Mouse (Mus musculus): ENCODE results near the gene Tom1l1. TPM values are rescaled to one million over a fixed set of nuclear protein-coding genes. Genes with fewer than 3 reads are reported as not detected.
A peak's percentile ranks its signal among the peaks of the same experiment; 100 is the strongest.

The Tom1l1 gene
- polyA plus RNA-seq, 1 experiment from 2014 or later, result 24.2 TPM

GRCm38 (mm10) chr11:90690361-90690760 lies 2.2 kb upstream of the Tom1l1 start:
- Histone ChIP-seq H3K4me3 (no peak overlapping the region), H3K36me3 (no peaks in the 10 kb centered on the region), H3K9ac (no peak overlapping the region), H3K27me3 (no peaks in the 10 kb centered on the region), H3K9me3 (no peaks in the 10 kb centered on the region), H3K27ac (no peak overlapping the region), H3K4me2 (replicated peaks) (no peak overlapping the region), H3K4me1 (peaks cover 9% of the 10 kb centered on the region; the same call in 1 of the 2 replicates)
- WGBS, result 55% methylated on average over 6 of the region's 6 CpGs
- ATAC-seq (ENCODE audit: insufficient number of reproducible peaks, insufficient read depth, low FRiP score, low TSS enrichment), result no peak

GRCm38 (mm10) chr11:90687040-90687439 lies 1.1 kb downstream of the Tom1l1 start:
- H3K27me3 ChIP-seq, result no peaks in the 10 kb centered on the region
- H3K36me3 ChIP-seq, result no peaks in the 10 kb centered on the region
- no peaks in the 10 kb centered on the region for H3K9me3 ChIP-seq
- peak overlapping the region; percentile 48 for H3K9ac ChIP-seq
- peaks cover 9% of the 10 kb centered on the region; the same call in 1 of the 2 replicates for H3K4me1 ChIP-seq
- under 1% methylated on average over 17 of the region's 17 CpGs for WGBS
- H3K4me2 ChIP-seq (replicated peaks), result peak overlapping the region; percentile 89
- peak; percentile 37; the same call in 1 of the 2 replicates for ATAC-seq (ENCODE audit: insufficient number of reproducible peaks, insufficient read depth, low FRiP score, low TSS enrichment)
- peak overlapping the region; percentile 62 for H3K4me3 ChIP-seq
- no peak overlapping the region for H3K27ac ChIP-seq

GRCm38 (mm10) chr11:90686287-90687025 lies 1.7 kb downstream of the Tom1l1 start:
- Histone ChIP-seq H3K4me2 (replicated peaks) (peak overlapping the region; percentile 89), H3K36me3 (no peaks in the 10 kb centered on the region), H3K4me3 (peak overlapping the region; percentile 62), H3K9ac (peak overlapping the region; percentile 48; the same call in 1 of the 2 replicates), H3K27ac (no peak overlapping the region), H3K27me3 (no peaks in the 10 kb centered on the region), H3K9me3 (no peaks in the 10 kb centered on the region), H3K4me1 (peaks cover 9% of the 10 kb centered on the region; the same call in 1 of the 2 replicates)
- no peak for ATAC-seq (ENCODE audit: insufficient number of reproducible peaks, insufficient read depth, low FRiP score, low TSS enrichment)
- WGBS, result 71% methylated on average over 13 of the region's 13 CpGs

GRCm38 (mm10) chr11:90685196-90685595 lies 3.0 kb downstream of the Tom1l1 start:
- no peaks in the 10 kb centered on the region for H3K36me3 ChIP-seq
- H3K4me1 ChIP-seq, result peaks cover 9% of the 10 kb centered on the region; the same call in 1 of the 2 replicates
- no peaks in the 10 kb centered on the region for H3K9me3 ChIP-seq
- H3K27me3 ChIP-seq, result no peaks in the 10 kb centered on the region
- H3K27ac ChIP-seq, result no peak overlapping the region
- H3K9ac ChIP-seq, result no peak overlapping the region
- ATAC-seq (ENCODE audit: insufficient number of reproducible peaks, insufficient read depth, low FRiP score, low TSS enrichment), result no peak
- 73% methylated on average over 6 of the region's 6 CpGs for WGBS
- no peak overlapping the region for H3K4me3 ChIP-seq
- no peak overlapping the region for H3K4me2 ChIP-seq (replicated peaks)

GRCm38 (mm10) chr11:90684765-90685164 lies 3.4 kb downstream of the Tom1l1 start:
- H3K4me3 ChIP-seq, result no peak overlapping the region
- no peaks in the 10 kb centered on the region for H3K36me3 ChIP-seq
- H3K27me3 ChIP-seq, result no peaks in the 10 kb centered on the region
- H3K4me2 ChIP-seq (replicated peaks), result no peak overlapping the region
- no peak for ATAC-seq (ENCODE audit: insufficient number of reproducible peaks, insufficient read depth, low FRiP score, low TSS enrichment)
- H3K27ac ChIP-seq, result 0 out of 2 replicates have a peak overlapping the region, but pooled peaks have one; percentile 6
- no peaks in the 10 kb centered on the region for H3K9me3 ChIP-seq
- H3K4me1 ChIP-seq, result peaks cover 9% of the 10 kb centered on the region; the same call in 1 of the 2 replicates
- H3K9ac ChIP-seq, result no peak overlapping the region
- WGBS, result 42% methylated on average over 6 of the region's 6 CpGs

- H3K9ac ChIP-seq, result no peak overlapping the region
- no peaks in the 10 kb centered on the region for H3K36me3 ChIP-seq
- no peak for ATAC-seq (ENCODE audit: insufficient number of reproducible peaks, insufficient read depth, low FRiP score, low TSS enrichment)
- no peaks in the 10 kb centered on the region for H3K9me3 ChIP-seq
- H3K4me1 ChIP-seq, result no peaks in the 10 kb centered on the region
- H3K27ac ChIP-seq, result no peak overlapping the region
- no peak overlapping the region for H3K4me2 ChIP-seq (replicated peaks)
- H3K27me3 ChIP-seq, result no peaks in the 10 kb centered on the region
- H3K4me3 ChIP-seq, result no peak overlapping the region
Measured at GRCm38 (mm10) chr11:90681171-90681570, 7.0 kb downstream of the Tom1l1 start.

- no peak overlapping the region for H3K4me2 ChIP-seq (replicated peaks)
- 85% methylated on average over 5 of the region's 5 CpGs for WGBS
- H3K4me1 ChIP-seq, result no peaks in the 10 kb centered on the region
- ATAC-seq (ENCODE audit: insufficient number of reproducible peaks, insufficient read depth, low FRiP score, low TSS enrichment), result no peak
- no peaks in the 10 kb centered on the region for H3K27me3 ChIP-seq
- H3K4me3 ChIP-seq, result no peak overlapping the region
- H3K36me3 ChIP-seq, result no peaks in the 10 kb centered on the region
- H3K9me3 ChIP-seq, result no peaks in the 10 kb centered on the region
- H3K9ac ChIP-seq, result no peak overlapping the region
- no peak overlapping the region for H3K27ac ChIP-seq
Measured at GRCm38 (mm10) chr11:90678582-90678981, 9.6 kb downstream of the Tom1l1 start.

GRCm38 (mm10) chr11:90677771-90678288 lies 10.3 kb downstream of the Tom1l1 start:
- no peak for ATAC-seq (ENCODE audit: insufficient number of reproducible peaks, insufficient read depth, low FRiP score, low TSS enrichment)
- 85% methylated on average over 8 of the region's 8 CpGs for WGBS
- H3K4me2 ChIP-seq (replicated peaks), result no peak overlapping the region

GRCm38 (mm10) chr11:90677027-90677426 lies 11.1 kb downstream of the Tom1l1 start:
- no peaks in the 10 kb centered on the region for H3K4me1 ChIP-seq
- no peak overlapping the region for H3K4me2 ChIP-seq (replicated peaks)
- H3K4me3 ChIP-seq, result no peak overlapping the region
- no peaks in the 10 kb centered on the region; the same call in 1 of the 2 replicates for H3K36me3 ChIP-seq
- ATAC-seq (ENCODE audit: insufficient number of reproducible peaks, insufficient read depth, low FRiP score, low TSS enrichment), result no peak
- no peak overlapping the region for H3K9ac ChIP-seq
- 89% methylated on average over 7 of the region's 7 CpGs for WGBS
- H3K27ac ChIP-seq, result no peak overlapping the region
- H3K27me3 ChIP-seq, result no peaks in the 10 kb centered on the region
- H3K9me3 ChIP-seq, result no peaks in the 10 kb centered on the region

More at GRCm38 (mm10) chr11:90677771-90678288, 10.3 kb downstream of the Tom1l1 start:
- Histone ChIP-seq H3K9me3 (no peaks in the 10 kb centered on the region), H3K27me3 (no peaks in the 10 kb centered on the region), H3K4me3 (no peak overlapping the region), H3K4me1 (no peaks in the 10 kb centered on the region), H3K9ac (no peak overlapping the region), H3K36me3 (no peaks in the 10 kb centered on the region), H3K27ac (no peak overlapping the region)

- Histone ChIP-seq H3K36me3 (no peaks in the 10 kb centered on the region; the same call in 1 of the 2 replicates), H3K4me1 (no peaks in the 10 kb centered on the region), H3K27ac (no peak overlapping the region), H3K4me3 (no peak overlapping the region), H3K9me3 (no peaks in the 10 kb centered on the region), H3K4me2 (replicated peaks) (no peak overlapping the region), H3K27me3 (no peaks in the 10 kb centered on the region), H3K9ac (no peak overlapping the region)
- WGBS, result 81% methylated on average over 5 of the region's 5 CpGs
- ATAC-seq (ENCODE audit: insufficient number of reproducible peaks, insufficient read depth, low FRiP score, low TSS enrichment), result no peak
Measured at GRCm38 (mm10) chr11:90675479-90676110, 12.6 kb downstream of the Tom1l1 start.

- ATAC-seq (ENCODE audit: insufficient number of reproducible peaks, insufficient read depth, low FRiP score, low TSS enrichment), result no peak
- Histone ChIP-seq H3K27ac (no peak overlapping the region), H3K36me3 (no peaks in the 10 kb centered on the region; the same call in 1 of the 2 replicates), H3K9ac (no peak overlapping the region), H3K9me3 (no peaks in the 10 kb centered on the region), H3K4me3 (no peak overlapping the region), H3K27me3 (no peaks in the 10 kb centered on the region), H3K4me2 (replicated peaks) (no peak overlapping the region), H3K4me1 (peaks cover 24% of the 10 kb centered on the region)
- WGBS, result 95% methylated on average over 6 of the region's 6 CpGs
Measured at GRCm38 (mm10) chr11:90667325-90667724, 20.8 kb downstream of the Tom1l1 start.

GRCm38 (mm10) chr11:90666916-90667315 lies 21.2 kb downstream of the Tom1l1 start:
- no peak for ATAC-seq (ENCODE audit: insufficient number of reproducible peaks, insufficient read depth, low FRiP score, low TSS enrichment)
- no peaks in the 10 kb centered on the region for H3K9me3 ChIP-seq
- 86% methylated on average over 4 of the region's 4 CpGs for WGBS
- no peaks in the 10 kb centered on the region for H3K36me3 ChIP-seq
- H3K27ac ChIP-seq, result no peak overlapping the region
- H3K27me3 ChIP-seq, result no peaks in the 10 kb centered on the region
- peaks cover 24% of the 10 kb centered on the region for H3K4me1 ChIP-seq
- H3K9ac ChIP-seq, result no peak overlapping the region
- no peak overlapping the region for H3K4me2 ChIP-seq (replicated peaks)
- no peak overlapping the region for H3K4me3 ChIP-seq
